Mouse (Mus musculus) T-cell, adult 2 months (primary cell): ENCODE data around the gene Thsd4.
"Not testable (repeated sequence)": the region's sequence is repeated elsewhere in the genome, so short reads cannot be mapped to it uniquely, and the experiment has no call there.

Experiments
- DNase-seq: peaks from one replicate; pipeline ENCODE4 v3.0.0; 2022; ENCODE audit warnings: low spot score

The Thsd4 gene

DNA sequence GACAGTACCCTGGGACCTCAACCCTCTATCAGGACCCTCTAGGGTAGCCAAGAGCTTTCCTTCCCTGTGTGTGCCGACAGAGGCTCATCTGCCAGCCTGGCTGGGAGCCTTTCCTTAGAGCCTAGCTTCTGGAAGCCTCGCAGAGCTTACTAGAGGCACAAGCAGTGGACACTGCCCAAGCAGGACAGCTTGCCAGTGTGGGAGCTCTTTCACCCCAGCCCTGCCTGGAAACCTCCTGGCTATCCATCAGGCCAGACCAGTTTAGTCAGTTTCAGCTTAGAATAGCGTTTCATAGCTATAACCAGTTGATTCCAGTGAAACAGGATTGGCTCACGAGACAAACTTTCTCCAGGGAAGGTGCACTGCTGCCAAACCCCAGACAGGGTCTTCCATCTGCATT is 215.6 kb downstream of the Thsd4 start:
- no peak for DNase-seq

DNA sequence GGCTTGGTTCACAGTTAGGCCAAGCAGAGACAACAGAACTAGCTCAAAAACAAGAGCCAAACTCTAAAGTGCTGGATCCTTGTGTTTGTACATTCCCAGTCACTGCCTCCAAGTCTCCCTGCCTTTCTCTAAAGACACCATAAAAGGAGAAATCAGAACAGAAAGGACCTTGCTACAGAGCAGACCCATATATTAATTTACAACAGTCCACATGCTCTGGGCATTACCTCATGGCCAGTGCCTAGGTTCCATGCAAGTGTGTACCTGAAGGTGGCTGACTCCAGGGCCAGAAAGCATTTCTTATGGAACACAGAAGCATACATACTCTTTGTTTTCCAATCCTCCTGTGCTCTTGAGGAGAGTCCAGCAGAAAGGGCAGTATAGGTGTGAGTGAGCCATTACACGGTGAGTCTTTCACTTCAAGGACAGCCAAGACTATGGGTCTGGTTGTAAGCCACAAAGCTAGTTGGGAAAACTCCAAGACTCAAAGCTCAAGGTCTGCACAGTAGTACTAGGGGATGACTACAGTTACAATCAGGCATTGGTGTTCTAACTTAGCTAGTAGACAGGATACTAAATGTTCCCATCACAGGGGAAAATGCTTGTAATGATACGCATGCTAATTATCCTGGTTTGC is 216.5 kb downstream of the Thsd4 start:
- DNase-seq = no peak

DNA sequence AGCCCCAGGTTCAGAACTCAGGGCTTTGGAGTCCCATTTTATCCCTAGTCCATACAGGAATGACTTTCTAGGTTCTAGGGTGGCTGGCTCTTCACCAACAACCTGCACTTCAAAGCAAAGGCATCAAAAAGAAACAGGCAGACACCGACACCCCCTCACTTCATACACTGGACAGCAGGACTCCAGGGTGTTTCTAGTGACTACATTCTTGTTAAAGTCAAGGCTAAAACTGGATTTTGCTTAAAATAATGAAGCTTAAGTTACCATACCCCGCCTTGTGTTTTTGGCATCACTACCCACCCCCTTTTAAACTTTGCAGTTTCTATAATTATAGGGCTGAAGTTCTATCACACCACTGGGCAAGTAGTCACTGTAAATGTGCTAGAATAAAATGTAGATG is 225.6 kb downstream of the Thsd4 start:
- no peak for DNase-seq

DNA sequence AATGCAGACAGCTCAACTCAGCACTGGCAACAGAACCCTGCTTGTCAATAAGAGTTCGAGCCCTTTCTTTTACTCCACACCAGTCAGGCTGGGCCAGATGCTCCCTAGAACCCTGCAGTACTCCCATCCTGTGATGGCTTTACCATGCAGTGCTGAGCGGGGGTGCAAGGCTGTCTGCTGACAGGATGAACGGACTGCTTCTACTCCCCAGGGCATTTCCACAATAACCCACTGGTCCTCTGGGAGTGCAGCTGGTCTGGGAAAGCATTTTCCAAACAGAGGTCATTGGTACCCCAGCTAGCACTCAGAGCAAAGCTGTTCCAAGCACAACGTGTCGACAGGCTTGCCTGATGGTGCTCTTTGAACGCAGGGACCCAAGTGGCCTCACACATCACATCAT is 226.6 kb downstream of the Thsd4 start:
- no peak for DNase-seq

DNA sequence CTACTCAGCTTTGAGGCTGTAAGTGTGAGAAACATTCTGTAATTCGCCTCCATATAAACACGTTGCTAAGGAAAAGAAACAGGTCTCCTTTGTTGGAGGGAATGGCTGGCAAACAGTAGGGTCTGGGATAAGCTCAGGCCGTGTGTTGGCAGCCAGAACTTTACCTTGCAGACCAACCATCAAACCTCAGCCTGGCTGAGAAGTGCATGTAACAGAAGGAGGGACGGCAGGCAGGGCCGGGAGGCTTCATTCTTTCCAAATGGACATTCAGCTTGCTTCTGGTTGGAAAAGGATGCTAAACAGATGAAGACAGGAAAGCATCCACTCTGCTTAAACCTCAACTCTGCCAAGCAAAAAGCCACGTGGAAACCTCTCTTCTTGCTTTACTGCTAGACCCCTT is 228.7 kb downstream of the Thsd4 start:
- DNase-seq = no peak

DNA sequence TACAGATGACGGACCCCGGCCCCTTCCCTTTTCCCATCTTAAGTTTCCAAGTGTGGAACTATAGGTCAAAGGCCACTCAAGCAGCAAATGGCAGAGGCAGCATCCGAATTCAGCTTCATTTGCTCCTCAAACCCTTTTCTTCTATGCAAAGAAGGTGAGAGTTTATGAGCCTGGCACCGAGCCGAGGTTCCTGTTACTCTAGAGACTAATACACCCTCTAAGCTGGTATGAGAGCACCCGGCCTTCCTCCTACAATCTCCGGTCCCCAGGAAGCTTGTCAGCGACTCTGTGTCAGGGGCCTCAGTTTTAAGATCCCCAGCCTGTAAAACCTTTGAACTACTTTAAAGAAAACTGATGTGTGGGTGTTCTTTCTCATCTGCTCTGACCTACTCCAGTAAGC is 231.1 kb downstream of the Thsd4 start:
- DNase-seq = no peak

DNA sequence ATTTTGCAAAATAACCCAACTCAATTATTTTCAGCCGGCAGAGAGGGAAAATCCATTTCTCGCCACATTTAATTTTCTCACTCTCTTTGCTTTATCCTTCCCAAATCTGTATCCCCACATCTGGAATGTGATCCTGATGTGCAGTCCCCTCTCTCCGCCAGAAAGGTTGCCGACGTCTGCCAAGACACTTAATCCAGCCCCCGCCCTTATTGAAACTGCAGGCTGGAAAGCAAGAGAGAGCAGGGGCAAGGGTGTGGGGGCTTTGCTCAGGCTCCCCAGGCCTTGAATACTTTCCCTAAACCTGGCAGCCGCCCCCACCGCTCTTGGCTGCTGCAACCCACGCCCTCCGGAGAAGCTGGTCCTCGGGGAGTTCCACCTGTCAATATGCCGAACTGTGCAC is 233.1 kb downstream of the Thsd4 start:
- DNase-seq = no peak

DNA sequence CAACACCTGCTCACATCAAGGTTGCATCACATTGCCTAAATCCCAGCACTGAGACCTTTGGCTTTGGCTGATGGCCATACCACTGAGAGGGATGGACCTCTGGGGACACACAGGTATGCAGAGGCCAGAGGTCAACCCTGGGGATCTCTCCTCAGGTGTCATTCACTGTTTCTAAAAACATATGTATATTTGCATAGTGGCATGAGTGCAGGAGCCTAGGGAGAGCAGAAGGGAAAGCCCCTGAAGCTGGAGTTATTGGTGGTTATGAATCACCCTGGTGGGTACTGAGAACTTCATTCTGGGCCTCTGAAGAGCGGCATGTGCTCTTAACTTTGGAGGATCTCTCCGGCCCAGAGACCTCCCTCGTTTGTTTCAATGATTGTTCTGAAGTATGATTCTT is 235.5 kb downstream of the Thsd4 start:
- DNase-seq = no peak

DNA sequence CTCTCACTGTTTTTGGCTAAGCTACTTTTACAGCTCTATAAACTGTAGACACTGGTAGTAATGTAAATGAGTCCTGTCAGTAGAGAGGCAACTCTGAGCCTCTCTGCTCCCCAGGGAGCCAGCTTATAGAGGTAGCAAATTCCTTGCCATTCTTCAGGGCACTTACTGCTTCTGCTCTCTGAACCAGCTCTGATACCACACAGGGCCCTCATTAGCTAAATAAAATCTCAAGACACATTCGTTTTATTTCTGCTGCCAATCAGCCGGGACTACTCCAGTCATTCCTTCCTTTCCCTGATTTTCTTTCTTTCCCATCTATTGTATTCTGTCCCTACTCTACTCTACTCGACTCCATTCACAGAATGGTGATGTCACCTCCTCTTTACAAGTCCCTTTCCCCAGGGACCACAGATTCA is 236.8 kb downstream of the Thsd4 start:
- no peak for DNase-seq

DNA sequence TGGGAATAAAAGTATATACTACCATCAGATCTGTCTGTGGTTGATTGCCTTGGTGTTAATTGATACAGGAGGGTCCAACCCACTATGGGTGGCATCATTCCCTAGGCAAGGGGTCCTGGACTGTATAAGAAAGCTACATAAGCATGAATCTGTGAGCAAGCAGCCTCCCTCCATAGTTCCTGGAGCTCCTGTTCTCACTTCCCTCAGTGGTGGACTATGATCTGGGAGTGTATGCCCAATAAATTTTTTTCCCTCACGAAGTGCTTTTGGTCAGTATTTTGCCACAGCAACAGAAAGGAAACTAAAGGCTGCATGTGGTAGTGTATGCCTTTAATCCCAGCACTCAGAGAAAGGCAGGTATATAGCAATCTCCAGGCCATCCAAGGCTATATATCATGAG is 237.5 kb downstream of the Thsd4 start:
- no peak for DNase-seq

DNA sequence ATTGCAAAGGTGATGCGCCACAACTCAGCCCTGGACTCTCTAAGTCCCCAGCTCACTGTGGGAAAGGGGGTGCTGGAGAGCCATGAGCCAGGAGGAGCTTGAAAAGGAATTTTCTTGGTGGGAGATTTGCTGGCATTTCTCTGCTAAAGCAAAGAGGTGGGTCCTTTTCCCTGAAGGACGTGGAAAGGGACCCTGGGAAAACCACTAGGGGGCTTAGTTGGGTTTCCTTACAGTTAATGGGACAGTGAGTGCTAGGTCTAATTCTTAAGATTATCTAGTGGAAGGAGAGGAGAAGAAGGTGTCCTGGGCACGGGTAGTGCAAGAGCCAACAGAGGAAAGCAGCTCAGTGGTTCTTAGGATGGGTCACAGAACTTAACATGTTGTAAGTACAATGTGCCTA is 238.3 kb downstream of the Thsd4 start:
- no peak for DNase-seq

DNA sequence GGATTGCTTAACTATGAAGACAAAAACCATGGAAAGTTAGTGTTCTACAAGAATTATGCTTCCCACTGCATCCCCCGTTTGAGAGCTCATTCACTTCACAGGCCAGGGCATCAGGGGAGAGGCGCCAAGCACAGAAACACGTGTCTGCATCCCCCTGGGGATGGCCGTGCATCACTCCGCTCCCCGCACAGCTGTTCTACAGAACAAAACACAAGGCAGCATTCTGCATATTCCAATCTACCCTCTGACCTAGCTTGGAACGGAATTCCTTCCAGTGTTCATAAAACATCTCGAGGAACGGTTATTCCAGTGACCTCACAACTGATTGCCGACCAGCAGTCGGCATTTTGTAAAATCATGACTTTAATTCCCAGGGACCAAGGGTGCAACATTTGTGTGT is 240.6 kb downstream of the Thsd4 start:
- no peak for DNase-seq

DNA sequence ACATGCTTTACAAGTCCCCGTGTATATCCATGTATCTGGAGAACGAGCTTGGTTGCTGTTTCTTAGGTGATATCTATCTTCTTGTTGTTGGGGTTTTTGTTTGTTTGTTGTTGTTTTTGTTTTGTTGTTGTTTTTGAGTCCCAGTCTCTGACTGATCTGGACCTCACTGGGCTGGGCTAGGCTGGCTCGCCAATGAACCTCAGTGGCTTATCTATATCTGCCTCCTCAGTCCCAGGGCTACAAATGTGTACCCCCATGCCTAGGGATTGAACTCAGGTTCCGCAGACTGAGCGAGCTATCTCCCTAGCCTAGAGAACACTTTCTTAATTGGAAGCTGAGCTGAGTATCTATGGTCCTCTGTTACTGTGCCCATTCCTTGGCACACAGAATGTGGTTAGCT is 241.1 kb downstream of the Thsd4 start:
- no peak for DNase-seq

DNA sequence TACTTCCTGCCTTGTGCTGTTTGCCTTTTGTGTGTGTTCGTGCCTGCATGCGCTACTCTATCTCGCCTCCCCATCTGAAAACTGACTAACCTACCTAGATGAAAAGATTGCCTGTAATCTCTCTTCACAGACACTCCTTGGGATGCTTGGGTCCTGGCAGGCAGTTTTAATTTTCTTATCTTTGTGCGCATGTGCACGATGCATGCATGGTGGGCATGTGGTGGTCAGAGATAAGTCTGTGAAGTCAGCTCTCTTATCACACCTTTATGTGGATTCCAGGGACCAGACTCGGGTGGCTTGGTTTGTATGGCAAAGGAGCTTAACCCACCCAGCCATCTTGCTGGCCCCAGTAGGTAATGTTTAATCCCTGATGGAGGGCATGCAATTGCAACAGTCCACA is 242.3 kb downstream of the Thsd4 start:
- DNase-seq = no peak

DNA sequence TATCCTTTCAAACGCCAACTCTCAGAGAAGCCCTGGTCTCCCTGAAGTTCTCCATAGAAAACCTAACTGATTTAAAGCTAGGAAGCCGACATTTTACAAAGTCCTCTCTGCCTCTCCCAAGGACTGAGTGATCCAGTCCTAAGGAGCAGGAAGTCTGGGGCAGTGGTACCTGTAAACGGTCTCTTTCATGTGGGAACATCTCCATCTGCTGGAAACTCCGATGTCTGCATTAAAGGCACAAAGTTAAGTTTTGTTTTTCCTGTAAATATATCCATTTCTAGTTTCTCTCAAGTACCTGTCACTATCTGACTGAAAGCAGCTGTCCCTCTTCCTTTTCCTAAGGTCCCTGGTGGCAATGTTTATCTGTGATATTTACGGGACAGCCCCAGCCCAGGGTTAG is 245.5 kb downstream of the Thsd4 start:
- DNase-seq = no peak

DNA sequence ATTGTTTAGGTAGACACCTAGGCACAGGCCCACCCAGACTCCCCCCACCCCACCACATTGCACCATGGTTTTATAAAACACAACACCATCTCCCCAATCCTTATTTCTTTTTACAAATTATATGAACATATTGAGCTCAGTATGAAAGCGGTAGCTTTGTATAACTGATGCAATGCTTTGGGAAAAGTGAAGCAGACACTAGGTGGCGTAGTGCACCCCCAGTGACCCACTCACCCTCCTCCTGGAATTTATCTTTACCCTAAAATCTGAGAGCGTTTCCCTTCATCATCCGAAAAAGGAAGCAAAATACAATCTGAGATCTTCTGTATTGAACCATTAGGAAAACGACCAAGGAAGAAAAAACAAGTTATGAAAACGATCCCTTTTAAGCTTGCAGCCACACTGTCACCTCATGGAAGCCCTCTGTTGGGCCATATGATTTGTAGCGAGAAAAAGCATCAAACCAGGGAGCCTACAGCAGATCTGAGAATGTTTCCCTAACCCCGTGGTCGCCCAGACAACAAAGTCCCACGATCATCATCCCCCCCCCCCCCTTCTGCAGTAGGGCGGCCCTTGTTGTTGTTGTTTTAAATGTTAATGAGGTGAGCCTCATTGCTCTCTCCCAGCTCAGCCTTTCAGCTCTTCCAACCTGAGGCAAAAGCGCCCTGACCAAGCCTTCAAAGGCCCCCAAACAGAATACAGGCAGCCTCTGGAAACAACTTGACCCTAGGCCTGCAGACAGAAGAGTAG is 246.3 kb downstream of the Thsd4 start:
- DNase-seq = no peak

DNA sequence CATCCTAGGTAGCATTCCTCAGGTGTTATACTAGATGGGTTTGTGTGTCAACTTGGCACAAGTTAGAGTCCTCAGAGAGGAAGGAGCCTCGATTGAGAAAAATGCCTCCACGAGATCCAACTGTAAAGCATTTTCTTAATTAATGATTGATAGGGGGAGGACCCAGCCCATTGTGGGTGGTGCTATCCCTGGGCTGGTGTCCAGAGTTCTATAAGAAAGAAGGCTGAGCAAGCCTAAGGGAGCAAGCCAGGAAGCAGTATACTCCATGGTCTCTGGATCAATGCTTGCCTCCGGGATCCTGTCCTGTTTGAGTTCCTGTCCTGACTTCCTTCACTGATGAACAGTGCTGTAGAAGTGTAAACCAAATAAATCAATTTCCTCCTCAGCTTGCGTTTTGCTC is 247.3 kb downstream of the Thsd4 start:
- DNase-seq = no peak

DNA sequence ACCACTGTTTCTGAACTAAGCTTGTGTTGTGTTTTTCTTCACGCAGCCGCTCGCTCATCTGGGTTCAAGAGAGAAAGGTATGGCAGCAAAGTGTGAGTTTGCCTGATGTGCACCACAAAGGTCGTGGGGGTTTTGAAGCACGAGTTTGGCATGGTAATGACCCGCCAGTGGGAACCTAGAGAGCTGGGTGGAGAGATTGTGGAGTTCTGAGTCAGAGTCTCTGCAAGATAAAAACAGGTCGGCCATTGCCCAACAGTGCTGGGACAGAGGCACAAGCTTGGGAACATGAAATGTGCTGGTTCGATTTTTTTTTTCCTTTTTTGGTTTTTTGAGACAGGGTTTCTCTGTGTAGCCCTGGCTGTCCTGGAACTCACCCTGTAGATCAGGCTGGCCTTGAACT is 249.5 kb downstream of the Thsd4 start:
- not testable (repeated sequence) for DNase-seq

DNA sequence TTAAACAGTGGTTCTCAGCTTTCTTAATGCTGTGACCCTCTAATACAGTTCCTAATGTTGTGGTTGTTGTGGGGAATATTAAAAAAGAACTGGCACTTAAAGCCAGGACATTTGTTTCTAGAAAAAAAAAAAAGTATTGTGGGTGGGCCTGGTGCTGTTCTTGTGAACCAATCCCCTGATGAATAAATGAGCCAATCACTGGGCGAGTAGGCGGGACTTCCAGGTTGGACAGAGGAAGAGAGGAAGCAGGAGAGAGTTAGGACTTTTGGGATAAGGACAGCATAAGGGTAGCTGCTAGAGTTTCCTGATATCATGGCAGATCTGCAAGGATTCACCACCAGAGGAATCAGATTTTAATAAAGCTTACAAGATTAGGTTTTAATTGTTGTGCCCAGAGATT is 249.9 kb downstream of the Thsd4 start:
- DNase-seq = no peak

DNA sequence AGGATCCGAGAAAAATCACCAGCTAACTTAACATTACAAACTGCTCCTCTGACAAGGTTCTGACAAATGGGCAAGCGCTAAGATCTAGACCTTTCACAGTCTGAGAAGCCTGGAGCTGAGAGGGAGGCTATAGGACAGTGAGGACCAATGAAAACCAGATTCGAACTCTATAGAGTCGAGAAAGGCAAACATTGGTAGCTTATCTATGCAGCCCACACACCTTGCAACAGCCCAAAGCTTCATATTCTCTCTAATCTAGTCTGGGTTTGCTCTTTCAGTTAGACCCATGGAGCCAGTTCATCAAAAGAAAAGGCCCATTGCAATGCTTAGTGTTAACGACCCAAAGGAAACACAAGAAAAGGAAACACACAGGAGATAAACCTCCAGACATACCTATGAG is 252.0 kb downstream of the Thsd4 start:
- DNase-seq = no peak

DNA sequence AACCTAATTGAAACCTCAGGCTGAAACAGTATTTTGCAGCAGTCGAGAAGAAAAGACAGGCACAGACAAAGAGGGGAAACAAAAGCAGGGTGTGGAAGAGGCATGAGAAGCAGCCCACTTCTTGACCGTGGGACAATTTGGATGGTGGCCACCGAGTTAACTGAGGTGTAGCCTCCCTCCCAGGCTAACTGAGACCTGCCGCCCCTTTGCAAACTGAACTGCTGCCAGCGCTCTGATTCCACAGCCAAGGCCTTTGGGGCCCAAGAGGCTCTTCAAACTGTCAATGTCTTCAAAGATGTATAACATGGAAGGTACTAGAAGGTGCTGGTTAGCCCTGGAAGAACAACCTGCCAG is 254.6 kb downstream of the Thsd4 start:
- DNase-seq = no peak

DNA sequence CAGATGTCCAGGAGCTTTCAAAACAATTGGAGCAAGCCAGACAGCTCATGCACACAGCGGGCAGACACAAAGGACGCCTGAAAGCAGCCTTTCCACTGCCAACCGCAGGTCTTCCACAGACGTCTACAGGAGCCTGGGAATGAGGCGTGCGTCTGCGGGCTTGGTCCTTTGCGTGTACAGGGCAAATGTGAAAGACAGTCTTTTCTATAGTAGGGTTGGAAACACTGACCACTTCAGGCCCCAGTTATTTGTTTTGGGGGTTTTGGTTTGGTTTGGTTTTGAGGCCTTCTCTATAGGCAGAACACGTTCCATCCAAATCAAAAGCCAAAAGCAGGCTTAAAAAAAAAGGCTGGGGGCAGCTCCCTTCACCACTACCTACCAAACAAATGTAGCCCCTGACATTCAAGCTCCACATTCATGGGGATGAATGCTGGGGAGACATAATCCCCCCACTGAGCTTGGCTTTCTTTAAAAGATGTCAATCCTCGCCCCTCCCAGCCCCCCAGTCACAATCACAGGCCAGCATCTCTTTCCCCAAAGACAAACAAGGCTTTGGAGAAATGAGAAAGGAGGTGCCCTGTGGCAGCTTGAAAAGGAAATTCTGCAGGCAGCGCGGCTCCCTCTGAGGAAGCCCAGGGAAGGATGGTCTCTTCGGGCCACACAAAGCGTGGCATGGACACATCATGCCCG is 255.1 kb downstream of the Thsd4 start:
- no peak for DNase-seq

DNA sequence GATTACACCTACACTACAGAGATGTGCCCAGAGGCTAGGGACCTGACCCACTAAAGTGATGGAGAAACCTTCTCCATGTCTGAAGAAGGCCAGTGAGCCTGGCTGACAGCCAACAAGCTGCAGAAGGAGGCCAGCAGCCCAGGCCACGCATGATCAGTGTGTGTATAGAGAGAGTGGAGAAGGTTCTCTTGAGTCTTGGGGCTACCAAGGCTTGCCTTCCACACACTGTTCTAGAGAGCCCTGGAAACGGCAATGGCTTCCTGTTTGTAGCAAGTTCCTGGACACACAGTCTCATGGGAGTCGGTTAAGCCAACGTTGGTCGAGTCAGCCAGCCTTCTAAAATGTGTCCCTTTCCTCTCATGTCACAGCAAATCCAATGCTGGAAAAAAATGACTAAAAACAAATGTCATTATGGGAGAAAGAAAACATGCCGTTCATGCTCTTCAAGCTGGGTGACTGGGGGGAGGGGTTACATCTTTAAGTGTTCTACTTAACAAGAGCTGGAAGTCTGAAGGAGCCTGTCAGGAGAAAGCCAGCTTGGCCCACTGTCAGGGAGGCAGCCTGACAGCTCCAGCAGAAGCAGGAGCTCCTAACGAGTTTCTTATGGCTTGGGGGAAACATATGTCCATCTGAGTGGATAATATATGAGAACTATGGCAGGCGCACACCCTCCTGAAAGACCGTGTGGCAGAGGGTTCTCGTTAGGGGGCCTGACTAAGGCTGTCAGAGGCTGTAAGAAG is 257.1 kb downstream of the Thsd4 start:
- DNase-seq = no peak
